Mouse (Mus musculus) c-Kit-positive CD71-negative TER-119-negative erythroid progenitor cells, embryonic 14.5 days (primary cell): Measurements from ENCODE around the gene Scarf1.

ENCODE experiments used
- DNase-seq: peaks from one replicate; pipeline ENCODE4 v3.0.0-alpha.2; 2013; ENCODE audit warnings: low read depth

Gene Scarf1

DNA sequence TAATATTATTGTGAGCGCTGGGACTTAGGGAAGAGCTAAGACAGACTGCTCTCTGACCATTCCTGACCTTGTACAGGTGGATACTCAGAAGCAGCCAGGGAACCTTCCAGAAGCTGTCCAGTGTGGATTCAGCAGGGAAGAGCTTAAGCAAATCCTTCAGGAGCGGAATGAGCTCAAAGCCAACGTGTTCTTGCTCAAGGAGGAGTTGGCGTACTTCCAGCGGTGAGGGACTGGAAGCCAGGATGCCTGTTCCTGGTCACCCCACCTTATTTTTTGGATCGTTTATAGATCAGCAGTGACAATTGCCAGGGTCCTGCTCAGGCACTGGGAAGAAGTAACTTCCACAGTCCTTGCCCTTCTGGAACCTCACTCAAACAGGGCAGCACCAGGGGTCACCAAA is 2.1 kb upstream of the Scarf1 start:
- no peak for DNase-seq

DNA sequence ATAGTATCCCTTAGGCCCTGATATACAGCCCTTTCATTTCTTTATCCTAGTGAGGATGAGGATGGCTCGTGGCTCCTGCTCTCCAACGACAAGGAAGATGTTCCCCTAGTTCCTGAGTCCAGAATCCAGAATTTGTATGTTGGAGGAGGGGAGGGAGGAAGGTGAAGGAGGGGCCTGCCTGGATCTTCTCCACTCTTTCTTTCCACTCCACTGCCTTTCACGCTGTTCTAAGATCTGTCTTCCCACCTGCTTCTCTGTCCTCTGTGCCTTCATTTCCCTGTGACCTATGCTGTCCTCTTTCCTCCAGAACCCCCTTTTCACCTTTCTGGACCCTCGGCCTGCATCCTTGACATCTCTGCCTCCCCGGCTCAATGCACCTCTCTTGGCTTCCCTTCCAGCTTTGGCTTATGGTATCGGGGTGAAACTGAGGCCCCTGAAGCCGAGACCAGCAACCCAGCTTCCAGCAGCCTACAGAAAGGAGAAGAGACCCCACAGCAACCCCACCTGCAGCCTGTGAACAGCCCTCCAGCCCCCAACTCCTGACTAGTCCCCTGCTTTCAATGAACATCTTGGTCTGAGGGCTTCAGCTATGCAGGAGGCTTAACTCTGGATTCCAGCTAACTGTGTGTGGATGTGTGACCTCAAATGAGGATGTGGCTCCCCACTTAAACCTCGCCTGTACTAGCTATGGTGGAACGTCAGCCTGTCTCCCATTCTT is 880 bp upstream of the Scarf1 start:
- DNase-seq = no peak

DNA sequence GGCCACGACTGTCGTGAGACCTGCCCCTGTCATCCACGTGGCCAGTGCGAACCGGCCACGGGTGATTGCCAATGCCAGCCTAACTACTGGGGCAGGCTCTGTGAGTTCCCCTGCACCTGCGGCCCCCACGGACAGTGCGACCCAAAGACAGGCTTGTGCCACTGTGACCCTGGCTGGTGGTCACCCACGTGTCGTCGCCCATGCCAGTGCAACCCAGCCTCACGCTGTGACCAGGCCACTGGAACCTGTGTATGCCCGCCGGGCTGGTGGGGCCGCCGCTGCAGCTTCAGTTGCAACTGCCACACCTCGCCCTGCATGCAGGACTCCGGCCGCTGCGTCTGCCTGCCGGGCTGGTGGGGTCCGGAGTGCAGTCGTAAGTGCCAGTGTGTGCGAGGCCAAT is 1.8 kb downstream of the Scarf1 start:
- no peak for DNase-seq

DNA sequence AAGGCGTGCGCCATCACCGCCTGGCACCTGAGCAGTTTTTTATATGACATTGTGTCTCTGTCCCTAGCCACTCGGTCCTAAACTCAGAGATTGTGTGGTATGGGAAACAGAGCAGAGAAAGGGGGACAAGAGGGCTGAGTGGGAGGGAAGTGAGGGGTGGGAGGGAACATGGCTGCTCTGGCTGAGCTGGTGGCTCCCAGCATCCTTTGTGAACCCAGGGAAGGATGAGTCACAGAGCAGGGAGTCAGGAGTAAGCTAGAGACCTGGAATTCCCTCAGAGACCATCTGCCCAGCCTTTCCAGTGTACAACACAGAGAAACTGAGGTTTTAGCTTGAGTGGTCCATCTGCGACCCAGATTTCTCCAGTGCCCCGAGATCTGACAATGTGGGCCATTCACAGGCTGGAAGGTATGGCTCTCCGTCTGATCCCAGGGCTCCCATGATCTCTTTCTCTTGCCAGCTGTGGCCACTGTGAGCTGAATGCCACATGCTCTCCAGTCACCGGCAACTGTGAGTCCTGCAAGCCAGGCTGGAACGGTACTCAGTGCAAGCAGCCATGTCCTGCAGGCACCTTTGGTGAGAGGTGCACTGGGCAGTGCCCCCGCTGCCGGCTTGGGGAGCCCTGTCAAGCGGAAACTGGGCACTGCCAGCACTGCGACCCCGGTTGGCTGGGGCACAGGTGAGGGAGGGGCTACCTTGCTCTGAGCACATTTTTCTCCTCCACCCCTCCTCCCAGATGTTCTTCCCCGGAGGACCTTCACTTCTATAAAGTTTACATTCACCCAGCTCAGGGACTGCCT is 6.7 kb downstream of the Scarf1 start:
- DNase-seq = no peak

DNA sequence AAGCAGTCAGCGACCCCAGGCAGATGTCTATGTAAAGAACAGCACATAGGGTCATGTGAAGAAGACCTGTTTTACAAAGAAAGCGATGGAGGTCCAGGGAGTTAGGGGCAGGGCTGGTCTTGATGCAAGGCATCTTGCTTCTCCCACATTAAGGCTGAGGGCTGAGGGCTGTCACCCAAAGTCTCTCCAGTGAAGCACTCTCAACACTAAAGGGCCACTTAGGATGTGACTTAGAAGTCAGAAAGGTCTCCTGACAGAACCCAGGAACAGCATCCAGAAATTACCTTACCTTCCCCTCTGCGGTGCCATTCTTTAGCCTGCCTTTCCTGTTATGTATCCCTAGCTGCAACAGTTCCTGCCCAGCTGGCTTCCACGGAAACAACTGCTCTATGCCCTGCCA is 8.3 kb downstream of the Scarf1 start:
- DNase-seq = no peak

DNA sequence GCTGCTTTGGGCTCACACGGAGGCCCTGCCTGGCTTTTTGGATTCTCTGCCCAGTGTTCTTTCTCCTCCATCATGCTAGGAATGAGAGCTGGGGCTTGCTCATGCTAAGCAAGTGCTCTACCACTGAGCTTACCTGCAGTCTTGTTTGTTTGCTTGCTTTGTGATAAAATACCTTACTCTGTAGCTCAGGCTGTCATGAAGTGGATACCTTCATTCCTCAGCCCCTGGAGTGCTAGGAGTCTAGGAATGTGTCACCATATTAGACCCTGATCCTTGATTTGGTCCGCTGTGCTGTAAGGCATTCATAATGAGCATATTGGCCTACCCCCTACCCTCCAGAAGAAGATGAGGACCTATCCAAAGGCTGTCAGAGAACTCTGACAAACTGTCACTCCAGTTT is 9.5 kb downstream of the Scarf1 start:
- no peak for DNase-seq

DNA sequence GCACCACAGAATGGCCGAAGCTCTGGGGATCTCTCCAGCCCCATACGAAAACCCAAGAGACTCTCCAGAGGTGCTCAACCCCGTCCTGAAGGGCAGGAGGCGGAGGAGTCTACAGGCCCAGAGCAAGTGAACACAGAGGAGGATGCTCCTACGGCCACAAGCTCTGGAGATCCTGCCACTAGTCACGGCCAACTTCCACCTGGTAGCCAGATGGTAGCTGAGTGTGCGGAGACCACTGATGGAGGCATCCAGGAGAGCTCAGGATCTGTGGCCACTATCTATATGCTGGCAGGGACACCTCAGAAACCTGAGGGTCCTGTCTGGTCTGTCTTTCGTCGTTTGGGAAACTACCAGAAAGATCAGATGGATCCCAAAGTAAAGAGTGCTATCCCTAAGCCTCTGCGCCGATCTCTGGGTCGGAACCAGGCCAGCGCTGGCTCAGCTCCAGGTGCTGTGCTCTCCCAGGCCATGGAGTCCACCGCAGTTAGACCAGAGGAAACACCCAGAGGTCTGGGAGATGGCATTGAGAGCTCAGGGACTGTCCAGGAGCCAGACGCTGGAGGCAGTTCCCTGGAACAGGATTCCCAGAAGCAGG is 12.3 kb downstream of the Scarf1 start:
- DNase-seq = no peak

DNA sequence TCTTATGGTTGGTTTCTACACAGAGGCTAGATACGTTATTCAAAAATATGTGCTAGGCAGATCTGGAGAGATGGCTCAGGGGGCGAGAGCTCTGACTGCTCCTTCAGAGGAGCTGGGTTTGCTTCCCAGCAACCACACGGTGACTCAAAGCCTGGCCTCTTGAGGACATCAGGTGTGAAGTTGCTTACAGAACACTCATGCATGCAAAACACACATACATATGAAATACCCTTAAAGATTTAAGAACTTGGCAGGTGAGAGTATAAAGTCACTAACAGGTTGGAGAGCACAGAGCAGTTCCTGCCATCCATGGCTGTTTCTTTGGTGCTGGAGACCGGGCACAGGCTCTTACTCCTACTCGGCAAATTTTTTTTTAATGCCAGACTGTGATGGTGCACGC is 13.6 kb downstream of the Scarf1 start:
- no peak for DNase-seq

DNA sequence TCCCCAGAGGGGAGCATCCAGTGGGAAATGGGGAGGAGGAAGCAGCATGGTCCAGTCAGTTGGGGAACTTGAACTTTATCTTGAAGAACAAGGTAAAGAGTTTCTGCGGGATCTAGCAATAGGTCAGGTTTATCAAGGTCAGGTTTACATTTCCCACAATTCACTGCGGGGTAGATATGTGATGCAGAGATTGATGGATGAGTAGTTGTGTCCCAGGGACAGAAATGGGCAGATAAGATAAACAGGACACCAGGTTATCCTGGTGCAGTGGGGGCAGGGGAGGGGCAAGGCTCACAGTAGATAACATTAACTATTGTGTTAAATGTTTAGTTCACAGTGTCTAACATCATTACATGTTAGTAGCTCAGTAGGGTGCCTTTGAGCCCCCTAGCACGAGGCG is 16.4 kb downstream of the Scarf1 start:
- no peak for DNase-seq

DNA sequence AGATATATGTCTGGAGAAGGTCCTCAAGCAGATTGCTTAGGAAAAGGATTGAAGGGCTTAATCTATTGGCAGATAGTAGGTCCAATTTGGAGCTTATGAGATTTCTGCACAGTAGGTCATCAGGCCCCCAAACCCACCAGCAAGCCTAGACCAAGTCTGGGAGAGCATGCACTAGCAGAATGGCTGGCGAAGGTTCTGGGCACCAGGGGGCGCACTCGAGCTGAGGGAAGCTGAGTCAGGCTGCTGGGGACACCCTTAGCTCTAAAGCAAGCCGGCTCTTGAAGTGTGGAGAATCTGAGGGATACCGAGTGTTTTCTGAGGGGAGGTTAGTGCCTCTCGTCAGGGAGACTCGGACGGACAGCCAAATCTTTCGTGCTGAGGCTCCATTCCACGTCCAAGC is 17.0 kb downstream of the Scarf1 start:
- peak; percentile 88 for DNase-seq

DNA sequence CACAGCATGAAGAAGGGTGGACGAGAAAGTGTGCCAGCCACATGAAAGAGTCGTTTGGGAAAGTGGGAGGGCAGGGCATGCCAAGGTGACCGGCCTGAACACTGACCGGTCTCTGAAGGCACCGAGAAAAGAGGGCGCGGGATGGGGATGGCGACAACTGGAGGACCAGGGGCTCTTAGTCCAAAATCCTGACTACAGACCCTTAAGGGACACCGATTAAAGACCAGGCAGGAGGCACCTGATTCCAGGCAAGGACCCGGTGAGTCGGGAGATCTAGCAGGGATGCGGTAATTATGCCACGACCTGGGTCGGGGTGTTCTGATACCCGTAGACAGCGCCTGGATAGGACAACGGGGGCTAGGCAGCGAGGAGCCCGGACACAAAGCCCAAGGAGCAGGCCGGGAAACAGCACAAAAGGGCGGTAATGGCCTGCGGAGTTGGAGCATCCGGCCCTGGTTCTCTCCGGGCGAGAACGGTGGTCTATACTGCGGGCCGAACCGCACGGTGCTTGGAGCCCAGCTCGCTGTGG is 17.6 kb downstream of the Scarf1 start:
- DNase-seq = no peak

DNA sequence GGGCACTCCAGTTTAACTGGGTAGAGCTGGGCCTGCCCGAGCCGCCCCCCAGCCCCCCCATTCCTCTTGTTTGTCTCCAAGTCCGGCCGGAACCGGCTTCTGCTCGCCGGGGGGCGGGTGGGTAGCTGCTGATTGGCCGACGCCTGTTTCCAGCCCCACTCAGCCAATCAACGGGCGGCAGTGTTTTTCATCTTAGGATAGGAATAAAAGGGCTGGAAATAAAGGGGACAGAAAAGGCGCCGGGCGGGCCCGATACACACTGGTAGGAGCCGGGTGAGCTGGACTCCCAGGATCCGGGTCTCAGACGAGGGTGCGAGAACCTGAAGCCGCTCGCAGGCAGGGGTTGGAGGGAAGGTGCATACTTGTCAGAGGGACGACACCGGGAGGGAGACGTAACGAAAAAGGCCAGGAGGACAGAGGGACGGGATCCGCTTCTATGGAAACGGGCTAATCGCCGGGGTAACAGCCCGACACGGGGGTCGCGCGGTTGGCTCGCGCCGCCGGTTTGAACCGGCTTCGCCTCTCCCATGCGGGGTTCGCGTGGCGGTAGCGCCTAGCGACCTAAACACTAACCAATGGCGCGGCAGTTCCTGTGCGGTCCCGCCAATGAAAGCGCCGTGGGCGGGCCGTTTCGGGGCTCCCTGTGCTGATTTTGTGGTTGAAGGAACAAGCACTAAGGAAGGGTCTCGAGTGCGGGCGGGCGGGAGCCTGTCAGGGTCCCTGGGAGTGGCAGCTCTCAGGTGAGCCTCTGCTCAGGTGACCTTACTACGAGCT is 18.3 kb downstream of the Scarf1 start, which contains the start of gene Slc43a2:
TSS of gene Slc43a2 (plus strand) at position 226 of the 774 bp plus-strand sequence.
- peak; percentile 86 for DNase-seq

DNA sequence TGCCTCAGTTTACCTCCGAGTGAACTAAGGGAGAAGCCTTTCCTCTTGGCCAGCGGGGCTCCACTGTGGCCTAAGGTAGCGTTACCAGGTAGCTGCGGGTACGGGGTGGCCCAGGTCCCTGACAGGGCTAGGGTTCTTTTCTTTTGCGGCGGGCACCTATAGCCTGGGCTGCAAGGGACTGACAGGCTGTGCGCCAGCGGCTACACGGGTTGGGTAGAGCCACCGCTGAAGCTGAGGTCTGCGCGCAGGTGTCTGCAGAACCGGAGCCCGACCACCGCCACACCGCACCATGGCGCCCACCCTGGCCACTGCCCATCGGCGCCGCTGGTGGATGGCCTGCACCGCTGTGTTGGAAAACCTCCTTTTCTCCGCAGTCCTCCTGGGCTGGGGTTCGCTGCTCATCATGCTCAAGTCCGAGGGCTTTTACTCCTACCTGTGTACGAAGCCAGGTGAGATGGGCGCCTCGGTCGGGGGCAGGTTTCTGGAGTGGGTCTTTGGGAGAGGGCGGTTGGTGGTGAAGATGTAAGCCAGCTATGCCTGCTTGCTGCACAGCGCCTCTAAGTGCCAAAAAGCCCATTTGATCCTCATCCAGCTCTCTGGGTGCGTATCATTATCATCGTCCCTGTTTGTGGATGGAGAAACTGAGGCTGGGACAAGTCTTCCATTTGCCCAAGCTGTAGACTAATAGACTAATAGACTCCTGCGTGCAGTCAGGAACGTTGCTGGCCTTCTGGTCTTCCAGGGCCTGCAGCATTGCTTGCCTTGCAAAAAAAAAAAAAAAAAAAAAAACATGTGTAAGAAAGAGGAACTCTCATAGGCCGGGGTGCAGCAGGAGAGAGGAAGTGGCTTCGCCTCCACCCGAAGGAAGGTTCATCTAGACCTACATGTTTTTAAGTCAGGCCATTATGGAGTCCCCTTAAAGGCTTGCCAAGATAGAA is 19.3 kb downstream of the Scarf1 start:
- DNase-seq = no peak

DNA sequence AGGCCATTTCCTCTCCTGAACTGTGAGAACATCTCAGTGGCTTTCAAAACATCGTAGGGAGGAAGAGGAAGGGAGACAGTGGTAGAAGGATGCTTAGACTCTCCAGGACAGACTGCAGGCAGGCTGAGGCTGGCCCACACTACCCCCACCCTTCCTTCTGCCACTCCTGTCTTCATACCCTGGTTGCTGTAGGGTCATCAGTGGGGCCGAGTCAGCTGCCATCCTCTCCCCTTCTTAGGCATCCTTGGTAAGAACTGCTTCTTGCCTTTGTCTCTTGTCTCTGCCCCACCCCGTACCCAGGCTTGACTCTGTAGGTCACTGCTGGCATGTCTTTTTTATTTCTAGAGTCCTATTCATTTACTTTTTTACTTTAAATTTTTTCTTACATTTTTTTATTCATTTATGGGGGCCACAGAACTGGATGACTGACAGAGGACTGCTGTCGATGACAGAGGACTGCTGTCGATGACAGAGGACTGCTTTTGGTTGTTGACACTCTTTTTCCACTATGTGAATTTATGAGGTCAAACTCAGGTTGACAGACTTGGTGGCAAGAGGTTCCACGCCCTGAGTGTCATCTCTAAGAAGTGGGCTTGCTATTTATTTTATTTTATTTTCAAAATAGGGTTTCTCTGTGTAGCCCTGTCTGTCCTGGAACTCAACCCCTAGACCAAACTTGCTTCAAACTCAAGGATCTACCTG is 20.1 kb downstream of the Scarf1 start:
- DNase-seq = no peak

DNA sequence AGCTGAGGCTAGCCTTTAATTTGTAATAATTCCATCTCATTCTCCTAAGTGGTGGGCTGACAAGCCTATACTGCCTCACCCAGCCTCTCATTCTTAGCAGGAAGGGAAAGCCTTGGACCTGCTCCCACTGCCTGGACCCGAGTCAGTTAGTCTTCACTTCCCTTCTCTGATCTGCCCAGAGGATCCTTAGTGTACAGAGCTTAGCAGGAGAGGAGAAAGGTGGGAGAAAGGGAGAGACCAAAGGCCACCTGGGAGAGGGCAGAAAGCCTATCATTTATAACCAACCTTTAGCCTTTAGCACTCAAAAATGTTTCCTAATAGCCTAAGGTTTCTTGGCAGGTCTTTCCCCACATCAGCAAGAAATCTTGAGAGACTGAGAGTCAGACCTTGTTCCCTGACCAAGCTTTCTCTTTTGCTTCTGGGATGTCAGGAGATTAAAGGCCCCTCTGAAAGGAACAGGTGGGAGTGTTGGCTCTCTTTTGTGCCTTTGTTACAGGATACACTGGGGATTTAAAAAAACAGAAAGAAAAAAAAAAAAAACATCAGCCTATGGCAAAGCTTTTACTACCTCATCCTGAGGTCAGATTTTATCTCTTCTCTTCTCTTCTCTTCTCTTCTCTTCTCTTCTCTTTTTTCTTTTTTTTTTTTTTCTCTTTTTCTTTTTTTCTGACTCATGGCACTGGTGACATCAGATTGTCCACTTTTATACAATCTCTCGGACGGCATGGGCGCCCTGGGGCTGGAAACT is 21.1 kb downstream of the Scarf1 start:
- DNase-seq = no peak

DNA sequence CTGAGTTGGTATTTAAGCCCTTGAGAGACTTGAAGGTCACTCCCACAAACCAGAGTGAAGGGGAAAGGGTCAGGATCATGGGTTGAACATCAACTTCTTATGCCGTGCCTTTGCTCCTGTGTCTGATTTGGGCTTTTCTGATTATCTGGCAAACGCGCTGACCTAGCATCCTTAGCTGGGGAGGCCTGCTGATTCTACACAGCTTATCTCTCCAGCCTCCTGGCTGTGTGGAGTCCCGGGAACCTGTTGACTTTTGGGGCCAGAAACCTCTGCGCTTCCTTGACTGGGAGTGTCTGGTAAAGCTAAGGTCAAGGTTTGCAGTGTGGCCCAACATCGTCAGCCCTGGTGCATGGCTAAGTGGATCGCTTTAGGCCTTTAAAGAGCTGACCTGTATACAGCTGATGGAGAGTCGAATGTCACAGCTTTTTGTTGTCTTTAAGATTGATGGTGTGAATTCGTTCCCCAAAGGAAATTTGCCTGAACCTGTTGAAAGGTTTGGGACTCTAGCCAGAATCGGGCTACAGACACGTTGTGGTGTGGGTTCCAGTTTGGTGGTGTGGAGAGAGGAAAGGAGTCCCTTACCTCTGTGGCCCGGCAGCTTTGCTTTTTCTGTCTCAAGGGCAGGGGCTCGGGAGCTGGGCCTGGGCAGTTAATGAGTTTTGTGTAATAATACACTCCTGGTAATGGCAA is 21.9 kb downstream of the Scarf1 start:
- DNase-seq = no peak

DNA sequence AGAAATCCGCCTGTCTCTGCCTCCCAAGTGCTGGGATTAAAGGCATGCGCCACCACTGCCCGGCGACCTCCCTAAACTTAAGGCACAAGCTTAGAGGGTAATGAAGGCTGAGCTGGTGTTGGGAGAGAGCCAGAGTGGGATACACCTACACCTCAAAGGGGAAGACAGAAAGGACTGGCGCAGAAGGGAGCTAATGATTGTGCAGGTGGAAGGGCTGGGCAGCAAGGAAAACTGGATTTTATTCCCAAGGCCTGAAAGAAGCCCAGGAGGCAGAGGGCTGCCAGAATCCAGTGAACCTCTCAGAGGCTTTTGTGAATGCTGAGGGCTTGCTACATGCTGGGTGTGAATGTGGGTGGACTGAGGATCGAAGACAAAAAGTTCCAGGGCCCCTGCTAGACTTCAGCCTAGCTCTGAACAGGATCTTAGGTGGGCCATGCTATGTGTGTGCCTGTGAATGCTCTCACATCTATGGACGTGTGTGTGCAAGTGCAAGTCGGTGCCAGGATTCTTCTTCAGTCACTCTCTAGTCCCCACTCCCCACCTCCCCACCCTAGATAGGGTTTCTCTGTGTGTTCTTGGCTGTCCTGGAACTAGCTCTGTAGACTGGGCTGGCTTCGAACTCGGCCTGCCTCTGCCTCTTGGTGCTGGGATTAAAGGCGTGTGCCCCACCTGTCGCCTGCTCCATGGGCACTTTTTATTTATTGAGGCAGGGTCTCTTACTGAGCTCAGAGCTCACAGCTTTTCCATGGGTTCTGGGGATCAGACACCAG is 23.1 kb downstream of the Scarf1 start:
- DNase-seq = no peak

DNA sequence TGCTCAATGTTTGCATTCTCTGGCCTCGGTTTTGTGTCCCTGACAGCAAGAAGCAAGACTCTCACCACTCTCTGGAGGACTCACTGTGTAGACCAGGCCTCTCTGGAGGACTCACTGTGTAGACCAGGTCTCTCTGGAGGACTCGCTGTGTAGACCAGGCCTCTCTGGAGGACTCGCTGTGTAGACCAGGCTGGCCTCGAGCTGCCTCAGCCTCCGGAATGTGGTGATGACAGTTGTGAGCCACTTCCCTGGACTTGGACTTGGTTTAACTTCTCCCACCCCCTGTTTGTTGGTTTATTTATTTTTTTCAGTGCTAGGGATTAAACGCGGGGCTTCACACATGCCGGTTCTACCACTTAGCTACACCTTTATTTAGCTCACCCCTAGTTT is 23.7 kb downstream of the Scarf1 start:
- DNase-seq = no peak
